Mouse (Mus musculus) liver, embryonic 16.5 days (tissue): ENCODE data around the gene Ip6k2. TPM values are rescaled to one million over a fixed set of nuclear protein-coding genes. Genes with fewer than 3 reads are reported as not detected.

Experiments used
- ATAC-seq: fragments of 200-750 bp; cut with Nextera tagmentation; 2 replicates; pipeline ENCODE4 v1.8.0; 2017; ENCODE audit warnings: low read depth, mild to moderate bottlenecking, moderate number of reproducible peaks, moderate library complexity
- H3K27ac ChIP-seq: fragments of 300-500 bp; sonication (generic); 2 replicates; pipeline ENCODE4 v1.5.1; 2014; ENCODE audit warnings: mild to moderate bottlenecking, low read length
- H3K27me3 ChIP-seq: fragments of 300-500 bp; sonication (generic); 2 replicates; pipeline ENCODE4 v1.6.1; 2014; ENCODE audit warnings: low read depth, low read length, mixed read lengths; ENCODE audit not compliant: control insufficient read depth, insufficient read depth
- H3K36me3 ChIP-seq: fragments of 300-500 bp; sonication (generic); 2 replicates; pipeline ENCODE4 v1.6.1; 2014; ENCODE audit warnings: mild to moderate bottlenecking; ENCODE audit not compliant: control insufficient read depth, insufficient read depth
- H3K4me1 ChIP-seq: fragments of 300-500 bp; sonication (generic); 2 replicates; pipeline ENCODE4 v1.6.1; 2014; ENCODE audit warnings: low read depth, low read length, mixed read lengths; ENCODE audit not compliant: control insufficient read depth
- H3K4me2 ChIP-seq: fragments of 300-500 bp; sonication (generic); 2 replicates; pipeline ENCODE4 v1.6.1; 2014; ENCODE audit warnings: low read depth, low read length, mixed read lengths
- H3K4me3 ChIP-seq: fragments of 300-500 bp; sonication (generic); 2 replicates; pipeline ENCODE4 v1.5.1; 2014; ENCODE audit warnings: low read depth, mild to moderate bottlenecking, low read length
- H3K9ac ChIP-seq: fragments of 300-500 bp; sonication (generic); 2 replicates; pipeline ENCODE4 v1.6.1; 2014; ENCODE audit warnings: low read depth, low read length
- H3K9me3 ChIP-seq: fragments of 300-500 bp; sonication (generic); replicated peaks from 2 replicates; pipeline ENCODE4 v1.6.1; 2016; ENCODE audit warnings: low read length; ENCODE audit not compliant: control insufficient read depth
- WGBS: fragments of 180-500 bp; shearing (Covaris S2); extraction: QIAGEN DNeasy Blood & Tissue Kit; methylation state at CpG from one replicate; pipeline ENCODE4 v1.1.7; 2014; ENCODE audit not compliant: insufficient replicate concordance; 5-methylcytosine and 5-hydroxymethylcytosine counted together
- polyA plus RNA-seq: library from polyadenylated mRNA; unstranded; fragments of >200 nt; fragmentation: Nextera tagmentation; extraction: Ambion mirVana; gene quantifications from 2 replicates; pipeline ENCODE4 v1.2.1, GENCODE M21; 2015

The Ip6k2 gene
- polyA plus RNA-seq, result 12.4 and 13.6 TPM in 2 replicates

- Histone ChIP-seq H3K27ac (peak within 1 kb of the TSS; percentile 86), H3K9me3 (no peaks in the 10 kb centered on the region), H3K4me3 (peak within 1 kb of the TSS; percentile 92), H3K9ac (peak within 1 kb of the TSS; percentile 96), H3K27me3 (no peaks in the 10 kb centered on the region), H3K4me1 (peaks cover 35% of the 10 kb centered on the region), H3K36me3 (no peaks in the 10 kb centered on the region), H3K4me2 (peak within 1 kb of the TSS; percentile 66)
- 0% methylated on average over 56 of the region's 56 CpGs for WGBS
- peak; percentile 99 for ATAC-seq
Measured at GRCm38 (mm10) chr9:108783548-108784463, at the start of gene Ip6k2. Gene Ip6k2, plus strand, starts transcription at chr9:108783796.

DNA sequence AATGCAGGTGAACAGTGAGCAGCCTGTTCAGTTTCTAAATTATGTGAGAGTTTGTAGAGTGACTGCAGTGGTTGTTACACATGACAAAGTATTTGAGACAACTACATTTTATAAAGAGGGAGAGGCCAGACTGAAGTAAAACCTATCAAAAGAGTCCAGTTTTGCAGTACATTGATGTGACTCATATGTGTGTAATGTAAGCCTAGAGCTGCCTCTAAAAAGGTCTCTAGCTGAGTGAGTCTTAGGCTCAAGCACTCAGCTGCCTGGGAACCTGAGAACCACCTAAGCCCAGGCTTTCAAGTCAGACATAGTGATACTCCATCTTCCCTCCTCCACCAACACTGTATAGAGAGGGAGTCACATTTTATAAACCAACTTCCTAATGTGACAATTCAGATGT, 49.0 kb upstream of the Ip6k2 start:
- H3K27ac ChIP-seq, result no peak overlapping the region
- no peaks in the 10 kb centered on the region for H3K27me3 ChIP-seq
- H3K4me1 ChIP-seq, result no peaks in the 10 kb centered on the region
- H3K9me3 ChIP-seq, result no peaks in the 10 kb centered on the region
- no peak overlapping the region for H3K9ac ChIP-seq
- no peak overlapping the region for H3K4me2 ChIP-seq
- no peaks in the 10 kb centered on the region for H3K36me3 ChIP-seq
- H3K4me3 ChIP-seq, result no peak overlapping the region
- ATAC-seq, result no peak

GRCm38 (mm10) chr9:108739239-108739638, 44.4 kb upstream of the Ip6k2 start:
- WGBS, result 44% methylated on average over 3 of the region's 3 CpGs
- no peaks in the 10 kb centered on the region for H3K9me3 ChIP-seq
- no peak for ATAC-seq
- no peak overlapping the region for H3K4me3 ChIP-seq
- peaks cover 8% of the 10 kb centered on the region for H3K36me3 ChIP-seq
- H3K4me2 ChIP-seq, result no peak overlapping the region
- H3K4me1 ChIP-seq, result no peaks in the 10 kb centered on the region
- H3K27ac ChIP-seq, result no peak overlapping the region
- H3K27me3 ChIP-seq, result no peaks in the 10 kb centered on the region
- H3K9ac ChIP-seq, result no peak overlapping the region

DNA sequence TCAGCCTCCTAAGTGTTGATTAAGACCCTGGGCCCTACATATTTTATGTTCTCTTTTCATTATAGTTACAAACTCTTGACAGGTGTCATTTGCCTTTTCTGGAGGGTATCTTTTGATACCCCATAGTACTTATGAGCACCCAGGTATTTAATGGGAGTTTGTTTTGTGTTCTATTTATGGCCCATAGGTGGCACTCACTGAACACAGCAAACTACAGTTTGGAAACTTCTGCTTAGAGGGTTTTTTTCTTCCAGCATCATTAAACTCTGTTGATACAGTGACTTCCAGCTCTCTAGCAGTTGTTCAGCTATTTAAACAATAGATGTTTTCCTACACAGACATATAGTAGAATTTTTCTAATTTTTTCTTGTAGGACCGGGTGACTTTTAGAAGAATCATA, 43.5 kb upstream of the Ip6k2 start:
- Histone ChIP-seq H3K27me3 (no peaks in the 10 kb centered on the region), H3K4me2 (no peak overlapping the region), H3K4me1 (no peaks in the 10 kb centered on the region), H3K9ac (no peak overlapping the region), H3K36me3 (peaks cover 8% of the 10 kb centered on the region), H3K27ac (no peak overlapping the region), H3K4me3 (no peak overlapping the region), H3K9me3 (no peaks in the 10 kb centered on the region)
- ATAC-seq, result no peak
- WGBS, result 77% methylated on average over 1 of the region's 1 CpGs

DNA sequence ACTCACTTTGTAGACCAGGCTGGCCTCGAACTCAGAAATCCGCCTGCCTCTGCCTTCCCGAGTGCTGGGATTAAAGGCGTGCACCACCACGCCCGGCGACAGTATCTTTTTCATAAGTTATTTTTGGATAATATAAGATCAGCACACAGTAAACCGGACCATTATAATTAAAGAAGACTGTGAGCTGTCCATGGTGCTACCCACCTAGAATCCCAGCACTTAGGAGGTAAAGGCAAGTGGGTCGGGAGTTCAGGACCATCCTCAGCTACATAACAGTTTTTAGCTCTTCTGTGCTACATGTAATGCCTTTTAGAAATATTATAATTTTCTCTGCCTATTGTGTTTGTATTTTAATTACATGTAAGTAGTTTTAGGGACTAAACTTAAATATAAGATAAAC, 41.5 kb upstream of the Ip6k2 start:
- peaks cover 8% of the 10 kb centered on the region for H3K36me3 ChIP-seq
- no peak overlapping the region for H3K4me2 ChIP-seq
- ATAC-seq, result no peak
- no peaks in the 10 kb centered on the region for H3K9me3 ChIP-seq
- H3K9ac ChIP-seq, result no peak overlapping the region
- H3K4me1 ChIP-seq, result no peaks in the 10 kb centered on the region
- no peak overlapping the region for H3K27ac ChIP-seq
- H3K4me3 ChIP-seq, result no peak overlapping the region
- WGBS, result 72% methylated on average over 9 of the region's 9 CpGs
- H3K27me3 ChIP-seq, result no peaks in the 10 kb centered on the region

- Histone ChIP-seq H3K4me3 (no peak overlapping the region), H3K9ac (no peak overlapping the region), H3K4me2 (no peak overlapping the region), H3K27ac (peak overlapping the region; percentile 56), H3K27me3 (no peaks in the 10 kb centered on the region), H3K36me3 (peaks cover 8% of the 10 kb centered on the region), H3K4me1 (peaks cover 11% of the 10 kb centered on the region), H3K9me3 (no peaks in the 10 kb centered on the region)
- ATAC-seq, result no peak
- WGBS, result 78% methylated on average over 14 of the region's 14 CpGs
Measured at GRCm38 (mm10) chr9:108746876-108747499, 36.6 kb upstream of the Ip6k2 start.

DNA sequence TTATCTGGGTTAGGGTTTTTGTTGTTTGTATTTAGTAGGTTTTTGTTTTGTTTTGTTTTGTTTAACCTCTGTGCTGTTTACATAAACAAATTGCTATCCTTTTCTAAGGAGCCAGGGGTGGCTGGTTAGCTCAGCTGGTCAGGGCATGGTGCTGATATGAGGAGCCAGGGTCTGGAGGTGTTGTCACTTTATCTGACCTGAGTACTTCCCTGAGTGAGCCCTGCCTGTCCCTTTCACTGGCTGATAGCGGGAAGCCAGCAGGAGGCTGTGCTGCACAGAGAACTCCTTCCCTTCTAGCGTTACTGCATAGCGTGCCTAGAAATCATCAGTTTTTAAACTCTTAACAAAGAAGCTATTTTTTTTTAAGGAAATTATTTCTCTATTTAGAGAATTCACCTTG, 35.9 kb upstream of the Ip6k2 start:
- WGBS, result 56% methylated on average over 3 of the region's 3 CpGs
- H3K27ac ChIP-seq, result peak overlapping the region; percentile 56
- no peak overlapping the region; the same call in 1 of the 2 replicates for H3K4me2 ChIP-seq
- ATAC-seq, result peak; percentile 88
- no peak overlapping the region for H3K9ac ChIP-seq
- peaks cover 11% of the 10 kb centered on the region for H3K4me1 ChIP-seq
- no peaks in the 10 kb centered on the region for H3K9me3 ChIP-seq
- no peak overlapping the region for H3K4me3 ChIP-seq
- no peaks in the 10 kb centered on the region for H3K27me3 ChIP-seq
- peaks cover 5% of the 10 kb centered on the region for H3K36me3 ChIP-seq

DNA sequence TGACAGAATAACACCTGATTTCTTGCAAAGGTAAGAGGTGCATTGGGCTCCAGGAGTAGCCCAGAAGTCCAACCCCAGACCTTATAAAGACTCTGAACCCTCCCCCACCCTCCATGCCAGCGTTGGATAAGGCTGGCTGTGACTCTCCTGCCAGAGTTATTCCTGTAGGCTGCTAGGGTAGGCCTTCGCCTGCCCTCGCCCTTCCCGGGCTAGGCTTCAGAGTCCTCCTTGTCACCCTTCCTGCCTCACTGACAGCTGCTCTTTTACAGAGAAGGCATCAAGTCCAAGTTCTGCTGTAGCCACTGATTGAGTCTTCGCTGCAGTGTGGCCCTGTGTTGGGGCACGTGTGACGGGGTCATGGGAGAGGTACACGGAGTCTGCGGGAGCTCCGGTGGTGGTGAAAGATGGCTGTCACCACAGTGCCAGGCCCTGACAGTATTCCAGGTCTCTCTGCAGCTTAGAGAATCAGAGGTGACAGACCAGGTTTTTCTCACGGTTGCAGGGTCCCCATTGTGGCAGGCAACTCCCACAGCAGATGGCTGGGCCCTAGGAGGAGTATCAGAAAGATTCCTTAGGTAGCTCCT, 34.9 kb upstream of the Ip6k2 start:
- ATAC-seq, result no peak
- Histone ChIP-seq H3K4me3 (no peak overlapping the region), H3K27ac (no peak overlapping the region), H3K27me3 (no peaks in the 10 kb centered on the region), H3K9ac (no peak overlapping the region), H3K4me1 (peaks cover 11% of the 10 kb centered on the region), H3K4me2 (no peak overlapping the region), H3K9me3 (no peaks in the 10 kb centered on the region), H3K36me3 (no peaks in the 10 kb centered on the region; the same call in 1 of the 2 replicates)
- WGBS, result 71% methylated on average over 11 of the region's 11 CpGs

GRCm38 (mm10) chr9:108750616-108751015, 33.0 kb upstream of the Ip6k2 start:
- Histone ChIP-seq H3K4me2 (no peak overlapping the region), H3K4me1 (peaks cover 11% of the 10 kb centered on the region), H3K9ac (no peak overlapping the region), H3K9me3 (no peaks in the 10 kb centered on the region), H3K27me3 (no peaks in the 10 kb centered on the region), H3K4me3 (no peak overlapping the region), H3K27ac (no peak overlapping the region), H3K36me3 (no peaks in the 10 kb centered on the region; the same call in 1 of the 2 replicates)
- no peak for ATAC-seq
- 75% methylated on average over 11 of the region's 11 CpGs for WGBS
